Mouse (Mus musculus) neural tube, embryonic 11.5 days (tissue): ENCODE data around the gene Rassf5. TPM values are rescaled to one million over a fixed set of nuclear protein-coding genes. Genes with fewer than 3 reads are reported as not detected.

Source experiments
- ATAC-seq: fragments of 200-750 bp; cut with Nextera tagmentation; 2 replicates; pipeline ENCODE4 v1.8.0; 2017; ENCODE audit warnings: moderate number of reproducible peaks, mild to moderate bottlenecking, moderate TSS enrichment, moderate library complexity; ENCODE audit not compliant: insufficient read depth, low FRiP score, low TSS enrichment
- DNase-seq: peaks from one replicate; pipeline ENCODE4 v3.0.0-alpha.2; 2015; ENCODE audit warnings: low spot score
- H3K27ac ChIP-seq: fragments of 300-500 bp; sonication (generic); 2 replicates; pipeline ENCODE4 v1.5.1; 2014; ENCODE audit warnings: low read depth, mild to moderate bottlenecking, low read length
- H3K27me3 ChIP-seq: fragments of 300-500 bp; sonication (generic); 2 replicates; pipeline ENCODE4 v1.6.1; 2014; ENCODE audit warnings: mild to moderate bottlenecking, low read length, mixed read lengths; ENCODE audit not compliant: control insufficient read depth, insufficient read depth
- H3K36me3 ChIP-seq: fragments of 300-500 bp; sonication (generic); 2 replicates; pipeline ENCODE4 v1.6.1; 2014; ENCODE audit warnings: mild to moderate bottlenecking, low read length, moderate library complexity, mixed read lengths; ENCODE audit not compliant: control insufficient read depth, insufficient read depth
- H3K4me1 ChIP-seq: fragments of 300-500 bp; sonication (generic); 2 replicates; pipeline ENCODE4 v1.6.1; 2014; ENCODE audit warnings: low read length, mixed read lengths; ENCODE audit not compliant: control insufficient read depth, insufficient read depth
- H3K4me2 ChIP-seq: fragments of 300-500 bp; sonication (generic); 2 replicates; pipeline ENCODE4 v1.6.1; 2014; ENCODE audit warnings: low read depth, mild to moderate bottlenecking, moderate library complexity
- H3K4me3 ChIP-seq: fragments of 300-500 bp; sonication (generic); 2 replicates; pipeline ENCODE4 v1.5.1; 2014; ENCODE audit warnings: low read depth, low read length
- H3K9ac ChIP-seq: fragments of 300-500 bp; sonication (generic); 2 replicates; pipeline ENCODE4 v1.6.1; 2014; ENCODE audit warnings: mild to moderate bottlenecking, low read length
- H3K9me3 ChIP-seq: fragments of 300-500 bp; sonication (generic); 2 replicates; pipeline ENCODE4 v1.6.1; 2016; ENCODE audit warnings: low read length; ENCODE audit not compliant: control insufficient read depth
- WGBS: fragments of 180-500 bp; shearing (Covaris S2); extraction: QIAGEN DNeasy Blood & Tissue Kit; methylation state at CpG from one replicate; pipeline ENCODE4 v1.1.7; 2014; 5-methylcytosine and 5-hydroxymethylcytosine counted together
- polyA plus RNA-seq: library from polyadenylated mRNA; unstranded; fragments of >200 nt; fragmentation: Nextera tagmentation; extraction: Ambion mirVana; gene quantifications from 2 replicates; pipeline ENCODE4 v1.2.1, GENCODE M21; 2014

Gene Rassf5
- 1.2 and 1.4 TPM in 2 replicates for polyA plus RNA-seq

- ATAC-seq (peak; percentile 53), DNase-seq (peak; percentile 63)
- Histone ChIP-seq H3K27ac (no peak within 1 kb of the TSS), H3K36me3 (no peaks in the 10 kb centered on the region), H3K27me3 (peaks cover 23% of the 10 kb centered on the region), H3K4me2 (peak within 1 kb of the TSS; percentile 86), H3K4me1 (no peaks in the 10 kb centered on the region), H3K9ac (peak within 1 kb of the TSS; percentile 60), H3K4me3 (peak within 1 kb of the TSS; percentile 61), H3K9me3 (no peaks in the 10 kb centered on the region)
- WGBS, result 2% methylated on average over 54 of the region's 60 CpGs
Observed at GRCm38 (mm10) chr1:131245089-131245856, at the start of gene Rassf5. TSS of gene Rassf5 (minus strand) at chr1:131245258.

GRCm38 (mm10) chr1:131293922-131294250 lies 48.8 kb upstream of the Rassf5 start:
- H3K4me3 ChIP-seq, result no peak overlapping the region
- DNase-seq (no peak), ATAC-seq (no peak)
- H3K36me3 ChIP-seq, result no peaks in the 10 kb centered on the region; the same call in none of the 2 replicates
- no peak overlapping the region for H3K27ac ChIP-seq
- H3K9ac ChIP-seq, result no peak overlapping the region
- H3K4me2 ChIP-seq, result no peak overlapping the region
- no peaks in the 10 kb centered on the region for H3K4me1 ChIP-seq
- no peaks in the 10 kb centered on the region for H3K9me3 ChIP-seq
- 95% methylated on average over 2 of the region's 2 CpGs for WGBS
- H3K27me3 ChIP-seq, result no peaks in the 10 kb centered on the region

GRCm38 (mm10) chr1:131293221-131293921 lies 48.3 kb upstream of the Rassf5 start:
- no peaks in the 10 kb centered on the region for H3K9me3 ChIP-seq
- H3K4me2 ChIP-seq, result no peak overlapping the region
- no peak overlapping the region for H3K9ac ChIP-seq
- H3K27me3 ChIP-seq, result no peaks in the 10 kb centered on the region
- ATAC-seq (no peak), DNase-seq (no peak)
- no peak overlapping the region for H3K27ac ChIP-seq
- H3K36me3 ChIP-seq, result no peaks in the 10 kb centered on the region; the same call in none of the 2 replicates
- no peak overlapping the region for H3K4me3 ChIP-seq
- no peaks in the 10 kb centered on the region for H3K4me1 ChIP-seq
- WGBS, result 87% methylated on average over 4 of the region's 4 CpGs

- Histone ChIP-seq H3K9ac (no peak overlapping the region), H3K4me1 (no peaks in the 10 kb centered on the region), H3K27me3 (no peaks in the 10 kb centered on the region), H3K27ac (no peak overlapping the region), H3K4me3 (no peak overlapping the region), H3K9me3 (no peaks in the 10 kb centered on the region), H3K4me2 (no peak overlapping the region), H3K36me3 (no peaks in the 10 kb centered on the region; the same call in 1 of the 2 replicates)
- peak; percentile 68 for DNase-seq
- no peak for ATAC-seq
- 44% methylated on average over 2 of the region's 2 CpGs for WGBS
Observed at GRCm38 (mm10) chr1:131290648-131291047, 45.6 kb upstream of the Rassf5 start.

GRCm38 (mm10) chr1:131288938-131289337 lies 43.9 kb upstream of the Rassf5 start:
- no peak overlapping the region for H3K9ac ChIP-seq
- H3K27ac ChIP-seq, result no peak overlapping the region
- H3K4me1 ChIP-seq, result no peaks in the 10 kb centered on the region
- DNase-seq (no peak), ATAC-seq (no peak)
- H3K9me3 ChIP-seq, result no peaks in the 10 kb centered on the region
- H3K4me2 ChIP-seq, result no peak overlapping the region
- H3K36me3 ChIP-seq, result no peaks in the 10 kb centered on the region; the same call in 1 of the 2 replicates
- no peaks in the 10 kb centered on the region for H3K27me3 ChIP-seq
- 90% methylated on average over 6 of the region's 6 CpGs for WGBS
- no peak overlapping the region for H3K4me3 ChIP-seq

GRCm38 (mm10) chr1:131287267-131287666 lies 42.2 kb upstream of the Rassf5 start:
- H3K4me3 ChIP-seq, result no peak overlapping the region
- WGBS, result 69% methylated on average over 2 of the region's 2 CpGs
- no peaks in the 10 kb centered on the region for H3K4me1 ChIP-seq
- DNase-seq, result no peak
- H3K9ac ChIP-seq, result no peak overlapping the region
- H3K27ac ChIP-seq, result no peak overlapping the region
- H3K4me2 ChIP-seq, result no peak overlapping the region
- no peaks in the 10 kb centered on the region for H3K9me3 ChIP-seq
- no peaks in the 10 kb centered on the region; the same call in 1 of the 2 replicates for H3K36me3 ChIP-seq
- no peak for ATAC-seq
- no peaks in the 10 kb centered on the region for H3K27me3 ChIP-seq

- Histone ChIP-seq H3K4me2 (no peak overlapping the region), H3K9ac (no peak overlapping the region), H3K27ac (no peak overlapping the region), H3K9me3 (no peaks in the 10 kb centered on the region), H3K4me1 (no peaks in the 10 kb centered on the region), H3K36me3 (no peaks in the 10 kb centered on the region; the same call in 1 of the 2 replicates), H3K27me3 (no peaks in the 10 kb centered on the region), H3K4me3 (no peak overlapping the region)
- DNase-seq, result no peak
- no peak for ATAC-seq
- WGBS, result 86% methylated on average over 5 of the region's 5 CpGs
Observed at GRCm38 (mm10) chr1:131286803-131287202, 41.7 kb upstream of the Rassf5 start.

GRCm38 (mm10) chr1:131284616-131285015 lies 39.6 kb upstream of the Rassf5 start:
- no peak overlapping the region for H3K27ac ChIP-seq
- WGBS, result 82% methylated on average over 4 of the region's 4 CpGs
- no peaks in the 10 kb centered on the region for H3K9me3 ChIP-seq
- no peak overlapping the region for H3K9ac ChIP-seq
- H3K27me3 ChIP-seq, result no peaks in the 10 kb centered on the region
- no peak for ATAC-seq
- no peak for DNase-seq
- no peaks in the 10 kb centered on the region; the same call in 1 of the 2 replicates for H3K36me3 ChIP-seq
- no peak overlapping the region for H3K4me3 ChIP-seq
- H3K4me2 ChIP-seq, result no peak overlapping the region
- H3K4me1 ChIP-seq, result no peaks in the 10 kb centered on the region
